Mouse (Mus musculus) kidney, postnatal 10 days (tissue): Measurements from ENCODE around the gene Tmem114.
A peak's percentile ranks its signal among the peaks of the same experiment; 100 is the strongest.

Source experiments
- DNase-seq: peaks from one replicate; pipeline ENCODE4 v3.0.0; 2021; ENCODE audit warnings: mixed read lengths

The Tmem114 gene

GRCm38 (mm10) chr16:8424971-8425330, at the start of gene Tmem114:
Tmem114 (minus strand) TSS chr16:8425136.
- peak; percentile 61 for DNase-seq

- DNase-seq, result peak; percentile 94
These were observed 45.9 kb upstream of the Tmem114 start, which contains the start of gene Mettl22 for GRCm38 (mm10) chr16:8470603-8471481. Mettl22 (plus strand) TSS chr16:8470788.

GRCm38 (mm10) chr16:8470132-8470531, 45.2 kb upstream of the Tmem114 start:
- no peak for DNase-seq

- DNase-seq, result peak; percentile 71
These were observed 34.2 kb upstream of the Tmem114 start for GRCm38 (mm10) chr16:8459098-8459497.

- DNase-seq, result no peak
These were observed 33.5 kb upstream of the Tmem114 start for GRCm38 (mm10) chr16:8458391-8458790.

- no peak for DNase-seq
These were observed 30.3 kb upstream of the Tmem114 start for GRCm38 (mm10) chr16:8455221-8455620.

GRCm38 (mm10) chr16:8453301-8453700, 28.4 kb upstream of the Tmem114 start:
- no peak for DNase-seq

- no peak for DNase-seq
These were observed 21.3 kb upstream of the Tmem114 start for GRCm38 (mm10) chr16:8446256-8446655.

- DNase-seq, result no peak
These were observed 20.0 kb upstream of the Tmem114 start for GRCm38 (mm10) chr16:8444911-8445310.

- no peak for DNase-seq
These were observed 7.7 kb upstream of the Tmem114 start for GRCm38 (mm10) chr16:8432616-8433015.

GRCm38 (mm10) chr16:8429531-8429930, 4.6 kb upstream of the Tmem114 start:
- no peak for DNase-seq

- no peak for DNase-seq
These were observed 800 bp upstream of the Tmem114 start for GRCm38 (mm10) chr16:8425736-8426135.

- no peak for DNase-seq
These were observed 570 bp downstream of the Tmem114 start for GRCm38 (mm10) chr16:8424161-8424970.

GRCm38 (mm10) chr16:8423626-8424114, 1.3 kb downstream of the Tmem114 start:
- no peak for DNase-seq

- DNase-seq, result no peak
These were observed 4.1 kb downstream of the Tmem114 start for GRCm38 (mm10) chr16:8420842-8421241.

GRCm38 (mm10) chr16:8420381-8420780, 4.6 kb downstream of the Tmem114 start:
- no peak for DNase-seq

- DNase-seq, result no peak
These were observed 5.3 kb downstream of the Tmem114 start for GRCm38 (mm10) chr16:8419666-8420065.

- no peak for DNase-seq
These were observed 6.8 kb downstream of the Tmem114 start for GRCm38 (mm10) chr16:8418126-8418525.

- no peak for DNase-seq
These were observed 7.8 kb downstream of the Tmem114 start for GRCm38 (mm10) chr16:8417011-8417720.

GRCm38 (mm10) chr16:8415996-8416395, 8.9 kb downstream of the Tmem114 start:
- DNase-seq, result no peak

GRCm38 (mm10) chr16:8413441-8413840, 11.5 kb downstream of the Tmem114 start:
- no peak for DNase-seq

GRCm38 (mm10) chr16:8412213-8412612, 12.7 kb downstream of the Tmem114 start:
- DNase-seq, result peak; percentile 18

- no peak for DNase-seq
These were observed 15.7 kb downstream of the Tmem114 start for GRCm38 (mm10) chr16:8409197-8409596.
